Mouse (Mus musculus) frontal cortex, postnatal 25 days (tissue): ENCODE data around the gene Tas2r144.
A peak's percentile ranks its signal among the peaks of the same experiment; 100 is the strongest.

ENCODE experiments used
- DNase-seq, 2 experiments: peaks; one replicate each; pipeline ENCODE4 v3.0.0; 2022; ENCODE audit warnings: low spot score in 2 of 2

The Tas2r144 gene

GRCm38 (mm10) chr6:42264626-42265312 lies 49.6 kb downstream of the Tas2r144 start, which contains the start of gene Casp2:
Casp2 (plus strand) TSS chr6:42264985.
- peak; percentile 94 to 96 for DNase-seq
